Mouse (Mus musculus): ENCODE data around the gene Rims4.

DNA sequence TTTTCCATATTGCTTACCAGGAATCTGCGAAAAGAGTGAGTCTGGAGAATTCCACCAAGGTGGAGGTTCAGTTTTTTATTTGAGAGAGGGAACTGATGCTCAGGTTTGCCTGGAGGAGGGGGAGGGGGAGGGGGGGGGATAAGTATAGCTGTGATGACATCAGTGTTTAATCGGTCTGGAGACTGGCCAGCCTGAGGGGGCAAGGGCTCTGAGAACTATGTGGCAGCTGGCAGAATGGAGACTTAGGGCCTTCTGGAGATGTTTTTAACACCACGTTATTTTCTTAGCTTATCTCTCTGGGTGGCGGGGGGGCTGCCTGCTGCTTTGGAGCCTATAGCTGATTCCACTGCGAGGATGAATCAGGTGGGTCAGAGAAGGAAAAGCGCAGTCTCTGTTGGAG, 24.6 kb upstream of the Rims4 start:
- TF ChIP-seq CTCF (conservative IDR thresholded peaks at IDR 0.05; ENCODE audit: insufficient read depth, insufficient read length, low read depth, low read length) (no peak), POLR2A (IDR thresholded peaks at IDR 0.05; ENCODE audit: low read depth, low read length) (no peak)
